Mouse (Mus musculus) kidney, adult 2 months (tissue): ENCODE data around the gene Depdc5.

ENCODE experiments used
- CTCF ChIP-seq: fragments of 200-500 bp; conservative IDR thresholded peaks from 2 replicates; pipeline ENCODE4 v1.5.1; 2011; ENCODE audit warnings: low read depth, mild to moderate bottlenecking, control low read depth, low read length, moderate library complexity, mixed read lengths; ENCODE audit not compliant: insufficient read depth, insufficient read length
- POLR2A ChIP-seq: fragments of 200-500 bp; IDR thresholded peaks from one replicate; pipeline ENCODE4 v1.6.1; 2011; ENCODE audit warnings: low read depth, low read length, control low read depth

- TF ChIP-seq CTCF (no peak), POLR2A (no peak)
Measured at GRCm38 (mm10) chr5:32955716-32956115, 92.2 kb downstream of the Depdc5 start.
